Mouse (Mus musculus): ENCODE data around the gene Fam126a. TPM values are rescaled to one million over a fixed set of nuclear protein-coding genes. Genes with fewer than 3 reads are reported as not detected.

Fam126a gene
- total RNA-seq, 1 experiment: 10.7 TPM

DNA sequence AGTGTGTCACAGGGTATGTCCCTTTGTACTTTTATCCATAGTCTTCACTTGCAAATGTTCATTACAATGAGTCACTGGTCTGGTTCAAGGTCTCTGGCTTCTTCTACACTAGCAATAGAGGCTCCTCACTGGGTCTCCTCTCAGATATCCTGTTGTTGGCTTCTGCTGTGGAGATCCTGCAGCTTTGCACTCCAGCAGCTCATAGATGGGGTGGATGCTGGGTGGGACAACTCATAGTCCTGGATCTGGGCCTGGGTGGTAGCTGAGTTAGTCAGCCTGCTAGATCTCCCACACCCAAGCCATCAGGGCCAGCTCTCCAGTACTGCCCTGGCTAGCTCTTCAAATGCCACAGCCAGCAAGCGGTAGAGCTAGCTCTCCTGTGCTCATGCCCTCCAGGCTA is 48.4 kb downstream of the Fam126a start:
- Histone ChIP-seq H3K27ac (ENCODE audit: insufficient read depth, low read depth, low read length, poor library complexity, severe bottlenecking) (no peak overlapping the region), H3K36me3 (ENCODE audit: control insufficient read depth, insufficient read depth, low read length, poor library complexity, severe bottlenecking) (peaks cover 2% of the 10 kb centered on the region; the same call in 1 of the 2 replicates), H3K4me3 (ENCODE audit: insufficient read depth in 1 of 2, low read depth in 1 of 2, low read length in 2 of 2, poor library complexity in 1 of 2, severe bottlenecking in 1 of 2) (no peak overlapping the region), H3K4me1 (ENCODE audit: control insufficient read depth in 2 of 2, insufficient read depth in 2 of 2, low read length in 2 of 2, poor library complexity in 1 of 2) (no peaks in the 10 kb centered on the region), H3K9ac (ENCODE audit: insufficient read depth, low read depth, low read length, poor library complexity, severe bottlenecking) (no peak overlapping the region), H3K9me3 (ENCODE audit: control insufficient read depth, insufficient read depth, low read depth, low read length) (no peaks in the 10 kb centered on the region)
- TF ChIP-seq ZC3H11A (IDR thresholded peaks at IDR 0.05; ENCODE audit: borderline replicate concordance, low read depth, low read length): no peak
- TF ChIP-seq CHD2 (IDR thresholded peaks at IDR 0.05; ENCODE audit: low read depth, low read length): no peak
- TF ChIP-seq HCFC1 (IDR thresholded peaks at IDR 0.05; ENCODE audit: borderline replicate concordance, insufficient read depth, low read length): no peak
- no peak for TF ChIP-seq MAFK (IDR thresholded peaks at IDR 0.05; ENCODE audit: insufficient read depth, low read depth, low read length)
- TF ChIP-seq ZNF384 (IDR thresholded peaks at IDR 0.05; ENCODE audit: low read depth, low read length): no peak
- no peak for DNase-seq (ENCODE audit: low read depth, low spot score)
- in situ Hi-C loops (cut with MboI; ENCODE audit: low sequenced_read_pairs in 2 of 2, unreplicated experiment in 2 of 2): no loop called here

- peaks cover 2% of the 10 kb centered on the region; the same call in 1 of the 2 replicates for H3K36me3 ChIP-seq (ENCODE audit: control insufficient read depth, insufficient read depth, low read length, poor library complexity, severe bottlenecking)
- H3K9ac ChIP-seq (ENCODE audit: insufficient read depth, low read depth, low read length, poor library complexity, severe bottlenecking): no peak overlapping the region
- DNase-seq (ENCODE audit: low read depth, low spot score): no peak
- in situ Hi-C loops (cut with MboI; ENCODE audit: low sequenced_read_pairs in 2 of 2, unreplicated experiment in 2 of 2): no loop called here
- H3K4me3 ChIP-seq (ENCODE audit: insufficient read depth in 1 of 2, low read depth in 1 of 2, low read length in 2 of 2, poor library complexity in 1 of 2, severe bottlenecking in 1 of 2): no peak overlapping the region
- H3K27ac ChIP-seq (ENCODE audit: insufficient read depth, low read depth, low read length, poor library complexity, severe bottlenecking): no peak overlapping the region
- TF ChIP-seq MAFK (IDR thresholded peaks at IDR 0.05; ENCODE audit: insufficient read depth, low read depth, low read length) (no peak), ZNF384 (IDR thresholded peaks at IDR 0.05; ENCODE audit: low read depth, low read length) (no peak), HCFC1 (IDR thresholded peaks at IDR 0.05; ENCODE audit: borderline replicate concordance, insufficient read depth, low read length) (no peak), CHD2 (IDR thresholded peaks at IDR 0.05; ENCODE audit: low read depth, low read length) (no peak), ZC3H11A (IDR thresholded peaks at IDR 0.05; ENCODE audit: borderline replicate concordance, low read depth, low read length) (no peak)
- H3K4me1 ChIP-seq (ENCODE audit: control insufficient read depth in 2 of 2, insufficient read depth in 2 of 2, low read length in 2 of 2, poor library complexity in 1 of 2): no peaks in the 10 kb centered on the region; a peak in 1 of 4 replicates
- H3K9me3 ChIP-seq (ENCODE audit: control insufficient read depth, insufficient read depth, low read depth, low read length): no peaks in the 10 kb centered on the region
Measured at GRCm38 (mm10) chr5:23978516-23978915, 52.0 kb downstream of the Fam126a start.

- Histone ChIP-seq H3K4me1 (ENCODE audit: control insufficient read depth in 2 of 2, insufficient read depth in 2 of 2, low read length in 2 of 2, poor library complexity in 1 of 2) (no peaks in the 10 kb centered on the region; a peak in 1 of 4 replicates), H3K9me3 (ENCODE audit: control insufficient read depth, insufficient read depth, low read depth, low read length) (no peaks in the 10 kb centered on the region), H3K27ac (ENCODE audit: insufficient read depth, low read depth, low read length, poor library complexity, severe bottlenecking) (no peak overlapping the region), H3K36me3 (ENCODE audit: control insufficient read depth, insufficient read depth, low read length, poor library complexity, severe bottlenecking) (no peaks in the 10 kb centered on the region), H3K9ac (ENCODE audit: insufficient read depth, low read depth, low read length, poor library complexity, severe bottlenecking) (no peak overlapping the region), H3K4me3 (ENCODE audit: insufficient read depth in 1 of 2, low read depth in 1 of 2, low read length in 2 of 2, poor library complexity in 1 of 2, severe bottlenecking in 1 of 2) (no peak overlapping the region)
- in situ Hi-C loops (cut with MboI; ENCODE audit: low sequenced_read_pairs in 2 of 2, unreplicated experiment in 2 of 2): no loop called here
- no peak for DNase-seq (ENCODE audit: low read depth, low spot score)
- TF ChIP-seq HCFC1 (IDR thresholded peaks at IDR 0.05; ENCODE audit: borderline replicate concordance, insufficient read depth, low read length) (no peak), MAFK (IDR thresholded peaks at IDR 0.05; ENCODE audit: insufficient read depth, low read depth, low read length) (no peak), CHD2 (IDR thresholded peaks at IDR 0.05; ENCODE audit: low read depth, low read length) (no peak), ZC3H11A (IDR thresholded peaks at IDR 0.05; ENCODE audit: borderline replicate concordance, low read depth, low read length) (no peak), ZNF384 (IDR thresholded peaks at IDR 0.05; ENCODE audit: low read depth, low read length) (no peak)
Measured at GRCm38 (mm10) chr5:23974994-23975575, 55.4 kb downstream of the Fam126a start.

GRCm38 (mm10) chr5:23967705-23968104 is 62.8 kb downstream of the Fam126a start:
- no peak for DNase-seq (ENCODE audit: low read depth, low spot score)
- Histone ChIP-seq H3K4me3 (ENCODE audit: insufficient read depth in 1 of 2, low read depth in 1 of 2, low read length in 2 of 2, poor library complexity in 1 of 2, severe bottlenecking in 1 of 2) (no peak overlapping the region), H3K36me3 (ENCODE audit: control insufficient read depth, insufficient read depth, low read length, poor library complexity, severe bottlenecking) (peaks cover 2% of the 10 kb centered on the region; the same call in 1 of the 2 replicates), H3K9me3 (ENCODE audit: control insufficient read depth, insufficient read depth, low read depth, low read length) (no peaks in the 10 kb centered on the region), H3K9ac (ENCODE audit: insufficient read depth, low read depth, low read length, poor library complexity, severe bottlenecking) (no peak overlapping the region), H3K27ac (ENCODE audit: insufficient read depth, low read depth, low read length, poor library complexity, severe bottlenecking) (no peak overlapping the region), H3K4me1 (ENCODE audit: control insufficient read depth in 2 of 2, insufficient read depth in 2 of 2, low read length in 2 of 2, poor library complexity in 1 of 2) (peaks cover 0 to 2% of the 10 kb centered on the region in 2 experiments; a peak in 1 of 4 replicates)
- in situ Hi-C loops (cut with MboI; ENCODE audit: low sequenced_read_pairs in 2 of 2, unreplicated experiment in 2 of 2): no loop called here
- TF ChIP-seq HCFC1 (IDR thresholded peaks at IDR 0.05; ENCODE audit: borderline replicate concordance, insufficient read depth, low read length): no peak
- no peak for TF ChIP-seq ZNF384 (IDR thresholded peaks at IDR 0.05; ENCODE audit: low read depth, low read length)
